ENCODE assay signal across 9 mouse cellular contexts in the genomic region with DNA sequence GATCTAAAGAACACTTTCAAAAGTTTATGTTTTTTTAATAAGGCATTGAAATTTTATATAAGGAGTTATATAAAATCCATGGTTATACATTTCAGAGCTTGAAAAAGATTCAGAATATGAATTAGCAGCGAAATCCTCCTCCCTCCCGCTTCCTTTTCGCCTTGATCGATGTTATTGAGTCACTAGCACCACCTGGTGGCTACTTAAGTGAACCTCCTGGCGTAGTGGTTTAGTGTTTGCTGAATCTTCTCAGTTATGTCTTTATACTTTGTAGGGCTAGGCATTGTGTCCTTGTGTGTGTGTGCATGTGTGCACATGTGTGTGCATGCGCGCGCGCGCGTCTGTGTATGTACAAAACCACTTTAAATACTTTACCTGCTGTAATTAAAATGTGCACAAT. TPM values are rescaled to one million over a fixed set of nuclear protein-coding genes. Genes with fewer than 3 reads are reported as not detected.
DNase-seq lines count a peak whose midpoint lies in the region; ATAC-seq and TF ChIP-seq lines count a peak whose summit lies in the region.
"Had no signal": no experiment of that assay in that cellular context is flagged by ENCODE, and none has a peak within 500 bp of the region (broad histone marks: within the 10 kb centered on the region; RNA-seq: fewer than 3 reads in every experiment).

No protein-coding gene starts in this region.

- no peak overlapping the region for H3K4me3 ChIP-seq in lung, adult 2 months (replicated peaks; ENCODE audit: extremely low read depth, low read depth, low read length)
- H3K4me3 ChIP-seq: liver, embryonic 13.5 days had no signal

- no peak for ATAC-seq in erythroblast, adult 5-6 weeks (replicated peaks; ENCODE audit: low FRiP score, poor library complexity, severe bottlenecking)

- no peak for TF ChIP-seq POLR2A in lung, adult 2 months (IDR thresholded peaks at IDR 0.05; ENCODE audit: borderline replicate concordance, extremely low read depth, low read depth, low read length)

- TF ChIP-seq CTCF in lung, adult 2 months (IDR thresholded peaks at IDR 0.05; ENCODE audit: insufficient read depth, low read length) = peak; percentile 41

- WGBS in lung, adult 2 months = 7% methylated on average over 11 of the region's 11 CpGs

- DNase-seq in ES-CJ7 (ENCODE audit: low read depth, low spot score) = peak; percentile 79
- peak; percentile 22 for DNase-seq in adrenal gland, adult 8-10 months
- peak; percentile 54 for DNase-seq in embryo, embryonic 9.5 days (ENCODE audit: extremely low spot score)
- DNase-seq in heart, postnatal 10 days = peak; percentile 62 to 72
- peak; percentile 32 to 61 for DNase-seq in kidney, postnatal 25 days
- DNase-seq in lung, adult 2 months = peak; percentile 11
- DNase-seq in retina, adult 2 months (ENCODE audit: low read depth, low spot score) = peak; percentile 47
- DNase-seq: liver, embryonic 13.5 days had no signal

- intact Hi-C loops in heart, postnatal 10 days (cut with DNase I) = loop anchor here (1.0 to 2.0 kb wide), 2 partner anchors 242 to 502 kb away; no protein-coding TSS in a partner anchor

- no peaks in the 10 kb centered on the region for H3K4me1 ChIP-seq in lung, adult 2 months (ENCODE audit: control insufficient read depth, insufficient read depth, low read length)
- H3K4me1 ChIP-seq: liver, embryonic 13.5 days had no signal

RNA-seq across cellular contexts. Expression of gene Olfr878, which starts 14.9 kb away (rescaled TPM):
- total RNA-seq in adrenal gland, adult 8-10 months (2022) = not detected
- not detected for total RNA-seq in heart, postnatal 10 days (2021)
- polyA plus RNA-seq in lung, adult 2 months (2012; rRNA removed) = not detected in 2 replicates
- not detected in 2 replicates for total RNA-seq in erythroblast, adult 5-6 weeks (2015; ENCODE audit: low replicate concordance)
- total RNA-seq in erythroblast, adult 5-6 weeks (2017; ENCODE audit: low replicate concordance) = not detected in 2 replicates
- polyA plus RNA-seq: liver, embryonic 13.5 days had no signal

RNA-seq across cellular contexts. Expression of gene Olfr145, which starts 36.0 kb away (rescaled TPM):
- total RNA-seq in adrenal gland, adult 8-10 months (2022) = not detected
- not detected for total RNA-seq in heart, postnatal 10 days (2021)
- polyA plus RNA-seq in lung, adult 2 months (2012; rRNA removed) = not detected in 2 replicates
- not detected in 2 replicates for total RNA-seq in erythroblast, adult 5-6 weeks (2015; ENCODE audit: low replicate concordance)
- total RNA-seq in erythroblast, adult 5-6 weeks (2017; ENCODE audit: low replicate concordance) = not detected in 2 replicates
- polyA plus RNA-seq: liver, embryonic 13.5 days had no signal

RNA-seq across cellular contexts. Expression of gene Olfr881, which starts 59.1 kb away (rescaled TPM):
- total RNA-seq in adrenal gland, adult 8-10 months (2022) = not detected
- not detected for total RNA-seq in heart, postnatal 10 days (2021)
- not detected in 2 replicates for polyA plus RNA-seq in lung, adult 2 months (2012; rRNA removed)
- not detected in 2 replicates for total RNA-seq in erythroblast, adult 5-6 weeks (2015; ENCODE audit: low replicate concordance)
- 0.14 TPM in 1 of 2 replicates, not detected in the other for total RNA-seq in erythroblast, adult 5-6 weeks (2017; ENCODE audit: low replicate concordance)
- polyA plus RNA-seq: liver, embryonic 13.5 days had no signal

Comparison
In these comparisons a context has a peak if more than half of its experiments do, and no peak if none do; other contexts are left out.
1. DNase-seq: peak in every context shown above with its lines; median percentile 79 in ES-CJ7; 67 in heart, postnatal 10 days; 54 in embryo, embryonic 9.5 days; 47 in retina, adult 2 months; 46 in kidney, postnatal 25 days; 22 in adrenal gland, adult 8-10 months; 11 in lung, adult 2 months.